Mouse (Mus musculus): ENCODE results near the gene Cd40.

The Cd40 gene

GRCm38 (mm10) chr2:165054888-165055852 is at the start of gene Cd40:
Cd40 (plus strand) TSS chr2:165055627.
- peak; percentile 71 for DNase-seq (ENCODE audit: extremely low spot score, low spot score)

- DNase-seq (ENCODE audit: extremely low spot score, low spot score), result no peak
These were observed 48.6 kb upstream of the Cd40 start for GRCm38 (mm10) chr2:165006813-165007212.

GRCm38 (mm10) chr2:165007986-165008385 is 47.4 kb upstream of the Cd40 start:
- no peak for DNase-seq (ENCODE audit: extremely low spot score, low spot score)

- no peak for DNase-seq (ENCODE audit: extremely low spot score, low spot score)
These were observed 46.3 kb upstream of the Cd40 start for GRCm38 (mm10) chr2:165009161-165009560.

GRCm38 (mm10) chr2:165009581-165009980 is 45.8 kb upstream of the Cd40 start:
- no peak for DNase-seq (ENCODE audit: extremely low spot score, low spot score)

GRCm38 (mm10) chr2:165010351-165010750 is 45.1 kb upstream of the Cd40 start:
- DNase-seq (ENCODE audit: extremely low spot score, low spot score), result no peak

- no peak for DNase-seq (ENCODE audit: extremely low spot score, low spot score)
These were observed 40.5 kb upstream of the Cd40 start for GRCm38 (mm10) chr2:165014935-165015334.

- no peak for DNase-seq (ENCODE audit: extremely low spot score, low spot score)
These were observed 34.9 kb upstream of the Cd40 start for GRCm38 (mm10) chr2:165020490-165020889.

GRCm38 (mm10) chr2:165027163-165027562 is 28.3 kb upstream of the Cd40 start:
- no peak for DNase-seq (ENCODE audit: extremely low spot score, low spot score)

- DNase-seq (ENCODE audit: extremely low spot score, low spot score), result no peak
These were observed 22.9 kb upstream of the Cd40 start for GRCm38 (mm10) chr2:165032533-165032932.

- DNase-seq (ENCODE audit: extremely low spot score, low spot score), result no peak
These were observed 22.1 kb upstream of the Cd40 start for GRCm38 (mm10) chr2:165033306-165033705.

GRCm38 (mm10) chr2:165034131-165035057 is 21.0 kb upstream of the Cd40 start, which contains the start of gene Ncoa5:
Ncoa5 (minus strand) TSS chr2:165034867.
- peak; percentile 99 for DNase-seq (ENCODE audit: extremely low spot score, low spot score)

- DNase-seq (ENCODE audit: extremely low spot score, low spot score), result no peak
These were observed 20.4 kb upstream of the Cd40 start for GRCm38 (mm10) chr2:165035058-165035431.

GRCm38 (mm10) chr2:165037415-165037814 is 18.0 kb upstream of the Cd40 start:
- no peak for DNase-seq (ENCODE audit: extremely low spot score, low spot score)

- DNase-seq (ENCODE audit: extremely low spot score, low spot score), result no peak
These were observed 13.3 kb upstream of the Cd40 start for GRCm38 (mm10) chr2:165042126-165042525.

GRCm38 (mm10) chr2:165043090-165043636 is 12.3 kb upstream of the Cd40 start:
- DNase-seq (ENCODE audit: extremely low spot score, low spot score), result peak; percentile 49

GRCm38 (mm10) chr2:165043729-165044128 is 11.7 kb upstream of the Cd40 start:
- no peak for DNase-seq (ENCODE audit: extremely low spot score, low spot score)

GRCm38 (mm10) chr2:165049044-165049443 is 6.4 kb upstream of the Cd40 start:
- no peak for DNase-seq (ENCODE audit: extremely low spot score, low spot score)

GRCm38 (mm10) chr2:165050826-165051548 is 4.4 kb upstream of the Cd40 start:
- DNase-seq (ENCODE audit: extremely low spot score, low spot score), result no peak

GRCm38 (mm10) chr2:165051566-165051965 is 3.9 kb upstream of the Cd40 start:
- DNase-seq (ENCODE audit: extremely low spot score, low spot score), result no peak

GRCm38 (mm10) chr2:165055905-165056304 is 478 bp downstream of the Cd40 start:
- DNase-seq (ENCODE audit: extremely low spot score, low spot score), result no peak

All from neural tube, embryonic 10.5 days (tissue).